Comparison of ENCODE assay signal across 23 mouse cellular contexts in genomic region chr7:144160646-144161249, GRCm38 (mm10).
DNase-seq lines count a peak whose midpoint lies in the region; ATAC-seq and TF ChIP-seq lines count a peak whose summit lies in the region.
"Had no signal": no experiment of that assay in that cellular context is flagged by ENCODE, and none has a peak within 500 bp of the region (broad histone marks: within the 10 kb centered on the region; RNA-seq: fewer than 3 reads in every experiment).

No protein-coding gene starts in this region.

- WGBS in embryonic facial prominence, embryonic 14.5 days = 83% methylated on average over 15 of the region's 15 CpGs
- WGBS in embryonic facial prominence, embryonic 10.5 days = 83% methylated on average over 15 of the region's 15 CpGs

- no peak for ATAC-seq in embryonic facial prominence, embryonic 14.5 days (ENCODE audit: low read depth)
- ATAC-seq: intestine, embryonic 15.5 days had no signal

- H3K36me3 ChIP-seq in embryonic facial prominence, embryonic 14.5 days (ENCODE audit: control insufficient read depth, insufficient read depth, low read length) = no peaks in the 10 kb centered on the region
- no peaks in the 10 kb centered on the region for H3K36me3 ChIP-seq in embryonic facial prominence, embryonic 10.5 days (replicated peaks)
- H3K36me3 ChIP-seq: embryonic facial prominence, embryonic 12.5 days; heart, embryonic 10.5 days; hindbrain, embryonic 15.5 days; intestine, embryonic 15.5 days; midbrain, embryonic 10.5 days had no signal

- H3K27ac ChIP-seq in embryonic facial prominence, embryonic 14.5 days (replicated peaks; ENCODE audit: low read depth, low read length) = no peak overlapping the region
- H3K27ac ChIP-seq in embryonic facial prominence, embryonic 10.5 days (replicated peaks) = no peak overlapping the region; the same call in 1 of the 2 replicates
- H3K27ac ChIP-seq in layer of hippocampus, adult 2 months = peak overlapping the region; percentile 57; the same call in 1 of the 2 replicates
- H3K27ac ChIP-seq: embryonic facial prominence, embryonic 12.5 days; heart, embryonic 10.5 days; hindbrain, embryonic 15.5 days; intestine, embryonic 15.5 days; macrophage; midbrain, embryonic 10.5 days had no signal

- H3K4me2 ChIP-seq in embryonic facial prominence, embryonic 14.5 days (ENCODE audit: low read depth, low read length) = no peak overlapping the region
- H3K4me2 ChIP-seq: embryonic facial prominence, embryonic 12.5 days; hindbrain, embryonic 15.5 days; intestine, embryonic 15.5 days had no signal

- DNase-seq in embryonic facial prominence, embryonic 14.5 days (ENCODE audit: low spot score) = peak; percentile 5
- no peak for DNase-seq in embryonic facial prominence, embryonic 10.5 days (ENCODE audit: low spot score)
- DNase-seq in layer of hippocampus, adult 2 months (ENCODE audit: low spot score in 2 of 2) = no peak
- DNase-seq in layer of hippocampus, adult 8-10 months (ENCODE audit: low spot score in 2 of 2) = no peak
- DNase-seq in right cerebral cortex, postnatal 10 days (ENCODE audit: low spot score in 2 of 2) = peak; percentile 68 to 77
- no peak for DNase-seq in right cerebral cortex, postnatal 4 days
- DNase-seq in adrenal gland, adult (ENCODE audit: inconsistent age in 2 of 2, low spot score in 1 of 2) = no peak
- DNase-seq: adrenal gland, postnatal 14 days; cerebellum, adult 11 months; gastrocnemius, postnatal 10 days; heart, postnatal 4 days; kidney, adult 8-10 months; kidney, postnatal 10 days; retina, postnatal 1 day; thymus, adult 2 months; thymus, postnatal 4 days had no signal

- no peaks in the 10 kb centered on the region for H3K9me3 ChIP-seq in embryonic facial prominence, embryonic 14.5 days (ENCODE audit: control insufficient read depth, low read length)
- H3K9me3 ChIP-seq in embryonic facial prominence, embryonic 10.5 days = no peaks in the 10 kb centered on the region
- H3K9me3 ChIP-seq: embryonic facial prominence, embryonic 12.5 days; heart, embryonic 10.5 days; hindbrain, embryonic 15.5 days; intestine, embryonic 15.5 days; midbrain, embryonic 10.5 days had no signal

- no peaks in the 10 kb centered on the region for H3K4me1 ChIP-seq in embryonic facial prominence, embryonic 14.5 days (ENCODE audit: control insufficient read depth, insufficient read depth, low read length)
- H3K4me1 ChIP-seq in embryonic facial prominence, embryonic 10.5 days = no peaks in the 10 kb centered on the region
- H3K4me1 ChIP-seq: embryonic facial prominence, embryonic 12.5 days; heart, embryonic 10.5 days; intestine, embryonic 15.5 days; midbrain, embryonic 10.5 days had no signal

- no peak overlapping the region for H3K9ac ChIP-seq in embryonic facial prominence, embryonic 14.5 days (ENCODE audit: low read depth, low read length)
- H3K9ac ChIP-seq: embryonic facial prominence, embryonic 12.5 days; hindbrain, embryonic 15.5 days; intestine, embryonic 15.5 days had no signal

- H3K27me3 ChIP-seq in embryonic facial prominence, embryonic 14.5 days (replicated peaks; ENCODE audit: control insufficient read depth, insufficient read depth, low read length) = no peaks in the 10 kb centered on the region
- no peaks in the 10 kb centered on the region for H3K27me3 ChIP-seq in embryonic facial prominence, embryonic 10.5 days (replicated peaks; ENCODE audit: low read depth, poor library complexity, severe bottlenecking)
- H3K27me3 ChIP-seq: embryonic facial prominence, embryonic 12.5 days; hindbrain, embryonic 15.5 days; intestine, embryonic 15.5 days had no signal

- TF ChIP-seq CTCF in layer of hippocampus, adult 2 months (conservative IDR thresholded peaks at IDR 0.05) = no peak

- no peak overlapping the region for H3K4me3 ChIP-seq in embryonic facial prominence, embryonic 14.5 days (ENCODE audit: low read depth, low read length)
- H3K4me3 ChIP-seq in embryonic facial prominence, embryonic 10.5 days = no peak overlapping the region
- no peak overlapping the region for H3K4me3 ChIP-seq in layer of hippocampus, adult 2 months
- H3K4me3 ChIP-seq: embryonic facial prominence, embryonic 12.5 days; erythroblast, embryonic 14.5 days; heart, embryonic 10.5 days; hindbrain, embryonic 15.5 days; intestine, embryonic 15.5 days; midbrain, embryonic 10.5 days had no signal

Comparison
In these comparisons a context has a peak if more than half of its experiments do, and no peak if none do; other contexts are left out.
1. DNase-seq: peak in embryonic facial prominence, embryonic 14.5 days (single experiment) and right cerebral cortex, postnatal 10 days (2 of 2); none in embryonic facial prominence, embryonic 10.5 days (single experiment), layer of hippocampus, adult 2 months (0 of 2), layer of hippocampus, adult 8-10 months (0 of 2), right cerebral cortex, postnatal 4 days (single experiment) and adrenal gland, adult (0 of 2).